Mouse (Mus musculus) lung, postnatal 10 days (tissue): Measurements from ENCODE around the gene Vmn1r234.
A peak's percentile ranks its signal among the peaks of the same experiment; 100 is the strongest.
"Not testable (repeated sequence)": the region's sequence is repeated elsewhere in the genome, so short reads cannot be mapped to it uniquely, and the experiment has no call there.

Source experiments
- DNase-seq: peaks from one replicate; pipeline ENCODE4 v3.0.0; 2021

The Vmn1r234 gene

GRCm38 (mm10) chr17:21225787-21226186, at the start of gene Vmn1r234:
Gene Vmn1r234, plus strand, starts transcription at chr17:21226087.
- DNase-seq = no peak

- DNase-seq = not testable (repeated sequence)
Observed at GRCm38 (mm10) chr17:21211081-21211480, 14.8 kb upstream of the Vmn1r234 start.

- peak; percentile 52 for DNase-seq
Observed at GRCm38 (mm10) chr17:21231654-21232053, 5.8 kb downstream of the Vmn1r234 start.

- DNase-seq = no peak
Observed at GRCm38 (mm10) chr17:21256111-21256510, 30.2 kb downstream of the Vmn1r234 start, which contains the start of gene Vmn1r235. Gene Vmn1r235, plus strand, starts transcription at chr17:21256411.

GRCm38 (mm10) chr17:21272103-21272502, 46.2 kb downstream of the Vmn1r234 start:
- peak; percentile 63 for DNase-seq

GRCm38 (mm10) chr17:21282642-21283041, 56.8 kb downstream of the Vmn1r234 start, which contains the start of gene Vmn1r236:
Gene Vmn1r236, plus strand, starts transcription at chr17:21282942.
- DNase-seq = no peak

GRCm38 (mm10) chr17:21284395-21284794, 58.5 kb downstream of the Vmn1r234 start:
- DNase-seq = no peak
